Mouse (Mus musculus): ENCODE results near the gene Haus7. TPM values are rescaled to one million over a fixed set of nuclear protein-coding genes. Genes with fewer than 3 reads are reported as not detected.

The Haus7 gene
- total and polyA plus RNA-seq, 3 experiments: 32.9 to 34.9 (median 34.2) TPM

- no peaks in the 10 kb centered on the region; a peak in 1 of 4 replicates for H3K4me1 ChIP-seq (ENCODE audit: control insufficient read depth in 1 of 2, insufficient read depth in 2 of 2)
- no peak overlapping the region for H3K4me2 ChIP-seq (ENCODE audit: insufficient read depth, low read depth, poor library complexity, severe bottlenecking)
- H3K9me3 ChIP-seq (replicated peaks; ENCODE audit: low read length): no peaks in the 10 kb centered on the region
- H3K27ac ChIP-seq (ENCODE audit: insufficient read depth, low read depth): no peak overlapping the region
- no peaks in the 10 kb centered on the region for H3K36me3 ChIP-seq (replicated peaks in 1 of 2; ENCODE audit: control insufficient read depth in 1 of 2, insufficient read depth in 1 of 2, low read length in 1 of 2)
- dilution Hi-C loops (cut with MboI; ENCODE audit: extremely low pct_ligation_motif_present, extremely low pct_unique_long_range_greater_than_20kb, low sequenced_read_pairs) (no loop called here), in situ Hi-C loops (cut with MboI; ENCODE audit: low pct_ligation_motif_present, low pct_unique_long_range_greater_than_20kb, low sequenced_read_pairs) (no loop called here)
- H3K4me3 ChIP-seq (replicated peaks in 1 of 3; ENCODE audit: low read depth in 2 of 3, low read length in 2 of 3, poor library complexity in 1 of 3): no peak overlapping the region
- no peaks in the 10 kb centered on the region for H3K79me2 ChIP-seq (replicated peaks; ENCODE audit: control insufficient read depth, extremely low read depth, insufficient read depth, poor library complexity, severe bottlenecking)
- no peak for DNase-seq (ENCODE audit: extremely low read depth)
- no peak for TF ChIP-seq ZNF384 (IDR thresholded peaks at IDR 0.05; ENCODE audit: low read depth, low read length)
- TF ChIP-seq CHD2 (IDR thresholded peaks at IDR 0.05; ENCODE audit: low read length): no peak
- no peak for TF ChIP-seq KAT2A (IDR thresholded peaks at IDR 0.05; ENCODE audit: insufficient replicate concordance, low read length)
- TF ChIP-seq POLR2AphosphoS2 (IDR thresholded peaks at IDR 0.05; ENCODE audit: low read depth, low read length): no peak
- TF ChIP-seq RAD21 (IDR thresholded peaks at IDR 0.05; ENCODE audit: low read depth, low read length): no peak
- TF ChIP-seq HCFC1 (IDR thresholded peaks at IDR 0.05; ENCODE audit: low read depth, low read length): no peak
- no peak for TF ChIP-seq EP300 (IDR thresholded peaks at IDR 0.05; ENCODE audit: low read length)
- no peak for TF ChIP-seq ELF1 (IDR thresholded peaks at IDR 0.05; ENCODE audit: low read depth, low read length)
- TF ChIP-seq MAZ (IDR thresholded peaks at IDR 0.05; ENCODE audit: low read depth, low read length): no peak
- no peak for TF ChIP-seq PAX5 (IDR thresholded peaks at IDR 0.05; ENCODE audit: low read length)
- H3K9ac ChIP-seq (ENCODE audit: insufficient read depth, low read depth): no peak overlapping the region
- no peaks in the 10 kb centered on the region for H3K27me3 ChIP-seq (replicated peaks)
Measured at GRCm38 (mm10) chrX:73486920-73487319, 28.1 kb upstream of the Haus7 start.

GRCm38 (mm10) chrX:73484870-73485269, 26.0 kb upstream of the Haus7 start:
- Histone ChIP-seq H3K27ac (ENCODE audit: insufficient read depth, low read depth) (no peak overlapping the region), H3K4me2 (ENCODE audit: insufficient read depth, low read depth, poor library complexity, severe bottlenecking) (no peak overlapping the region), H3K4me3 (replicated peaks in 1 of 3; ENCODE audit: low read depth in 2 of 3, low read length in 2 of 3, poor library complexity in 1 of 3) (no peak overlapping the region), H3K4me1 (ENCODE audit: control insufficient read depth in 1 of 2, insufficient read depth in 2 of 2) (peaks cover 0 to 4% of the 10 kb centered on the region in 2 experiments; a peak in 2 of 4 replicates), H3K9ac (ENCODE audit: insufficient read depth, low read depth) (no peak overlapping the region), H3K27me3 (replicated peaks) (no peaks in the 10 kb centered on the region), H3K36me3 (replicated peaks in 1 of 2; ENCODE audit: control insufficient read depth in 1 of 2, insufficient read depth in 1 of 2, low read length in 1 of 2) (no peaks in the 10 kb centered on the region), H3K9me3 (replicated peaks; ENCODE audit: low read length) (no peaks in the 10 kb centered on the region), H3K79me2 (replicated peaks; ENCODE audit: control insufficient read depth, extremely low read depth, insufficient read depth, poor library complexity, severe bottlenecking) (no peaks in the 10 kb centered on the region)
- DNase-seq (ENCODE audit: extremely low read depth): no peak
- TF ChIP-seq TBP (conservative IDR thresholded peaks at IDR 0.05; ENCODE audit: low read depth, low read length) (no peak), ZMIZ1 (IDR thresholded peaks at IDR 0.05; ENCODE audit: low read depth, low read length) (no peak), MXI1 (IDR thresholded peaks at IDR 0.05; ENCODE audit: low read depth, low read length) (no peak), UBTF (IDR thresholded peaks at IDR 0.05; ENCODE audit: low read depth, low read length) (no peak), E2F4 (IDR thresholded peaks at IDR 0.05; ENCODE audit: insufficient replicate concordance, low read depth, low read length) (no peak)
- dilution Hi-C loops (cut with MboI; ENCODE audit: extremely low pct_ligation_motif_present, extremely low pct_unique_long_range_greater_than_20kb, low sequenced_read_pairs) (no loop called here), in situ Hi-C loops (cut with MboI; ENCODE audit: low pct_ligation_motif_present, low pct_unique_long_range_greater_than_20kb, low sequenced_read_pairs) (no loop called here)

GRCm38 (mm10) chrX:73484076-73484475, 25.2 kb upstream of the Haus7 start:
- TF ChIP-seq GABPA (IDR thresholded peaks at IDR 0.05; ENCODE audit: insufficient replicate concordance, low read depth, low read length) (no peak), ZNF384 (IDR thresholded peaks at IDR 0.05; ENCODE audit: low read depth, low read length) (no peak), POLR2A (IDR thresholded peaks at IDR 0.05; ENCODE audit: low read depth, low read length) (no peak), EP300 (IDR thresholded peaks at IDR 0.05; ENCODE audit: low read length) (no peak), KAT2A (IDR thresholded peaks at IDR 0.05; ENCODE audit: insufficient replicate concordance, low read length) (no peak), CHD1 (IDR thresholded peaks at IDR 0.05; ENCODE audit: low read depth, low read length) (no peak)
- no peak overlapping the region for H3K9ac ChIP-seq (ENCODE audit: insufficient read depth, low read depth)
- no peak overlapping the region for H3K27ac ChIP-seq (ENCODE audit: insufficient read depth, low read depth)
- in situ Hi-C loops (cut with MboI; ENCODE audit: low pct_ligation_motif_present, low pct_unique_long_range_greater_than_20kb, low sequenced_read_pairs): no loop called here
- H3K79me2 ChIP-seq (replicated peaks; ENCODE audit: control insufficient read depth, extremely low read depth, insufficient read depth, poor library complexity, severe bottlenecking): no peaks in the 10 kb centered on the region
- no peak overlapping the region for H3K4me2 ChIP-seq (ENCODE audit: insufficient read depth, low read depth, poor library complexity, severe bottlenecking)
- H3K4me1 ChIP-seq (ENCODE audit: control insufficient read depth in 1 of 2, insufficient read depth in 2 of 2): peaks cover 0 to 10% of the 10 kb centered on the region in 2 experiments; a peak in 2 of 4 replicates
- no peak for DNase-seq (ENCODE audit: extremely low read depth)
- dilution Hi-C loops (cut with MboI; ENCODE audit: extremely low pct_ligation_motif_present, extremely low pct_unique_long_range_greater_than_20kb, low sequenced_read_pairs): no loop called here
- no peak overlapping the region for H3K4me3 ChIP-seq (replicated peaks in 1 of 3; ENCODE audit: low read depth in 2 of 3, low read length in 2 of 3, poor library complexity in 1 of 3)
- H3K27me3 ChIP-seq (replicated peaks): no peaks in the 10 kb centered on the region
- no peaks in the 10 kb centered on the region for H3K9me3 ChIP-seq (replicated peaks; ENCODE audit: low read length)
- H3K36me3 ChIP-seq (replicated peaks in 1 of 2; ENCODE audit: control insufficient read depth in 1 of 2, insufficient read depth in 1 of 2, low read length in 1 of 2): no peaks in the 10 kb centered on the region

All from CH12.LX (cell line).